Mouse (Mus musculus) hindlimb bud, embryonic 11.5 days (tissue): ENCODE data around the gene 4932438A13Rik.

Experiments used
- DNase-seq: peaks from one replicate; pipeline ENCODE4 v3.0.0-alpha.2; 2012; ENCODE audit warnings: low read depth, low spot score; ENCODE audit errors: extremely low spot score

Gene 4932438A13Rik

GRCm38 (mm10) chr3:36917832-36918231 is 54.9 kb downstream of the 4932438A13Rik start:
- no peak for DNase-seq

- no peak for DNase-seq
Observed at GRCm38 (mm10) chr3:36918322-36918721, 55.4 kb downstream of the 4932438A13Rik start.

- no peak for DNase-seq
Observed at GRCm38 (mm10) chr3:36941572-36941971, 78.7 kb downstream of the 4932438A13Rik start.

GRCm38 (mm10) chr3:36942108-36942507 is 79.2 kb downstream of the 4932438A13Rik start:
- no peak for DNase-seq

GRCm38 (mm10) chr3:36943706-36944105 is 80.8 kb downstream of the 4932438A13Rik start:
- DNase-seq, result no peak

- DNase-seq, result no peak
Observed at GRCm38 (mm10) chr3:37037979-37038378, 175.1 kb downstream of the 4932438A13Rik start.

GRCm38 (mm10) chr3:37039811-37040210 is 176.9 kb downstream of the 4932438A13Rik start:
- no peak for DNase-seq

- DNase-seq, result no peak
Observed at GRCm38 (mm10) chr3:37051491-37051890, 188.6 kb downstream of the 4932438A13Rik start.

GRCm38 (mm10) chr3:37063406-37063805 is 200.5 kb downstream of the 4932438A13Rik start, which contains the start of gene Adad1:
Adad1 (plus strand) TSS chr3:37063527.
- no peak for DNase-seq

- DNase-seq, result no peak
Observed at GRCm38 (mm10) chr3:37073211-37073610, 210.3 kb downstream of the 4932438A13Rik start.

GRCm38 (mm10) chr3:37084860-37085259 is 222.0 kb downstream of the 4932438A13Rik start:
- no peak for DNase-seq

GRCm38 (mm10) chr3:37090721-37091120 is 227.8 kb downstream of the 4932438A13Rik start:
- DNase-seq, result no peak
